In genomic region chr13:11926720-11927500, GRCm38 (mm10) we compare ENCODE assay signal across 10 mouse cellular contexts.
DNase-seq lines count a peak whose midpoint lies in the region; ATAC-seq and TF ChIP-seq lines count a peak whose summit lies in the region.
"Had no signal": no experiment of that assay in that cellular context is flagged by ENCODE, and none has a peak within 500 bp of the region (broad histone marks: within the 10 kb centered on the region; RNA-seq: fewer than 3 reads in every experiment).

No protein-coding gene starts in this region.

- H3K4me3 ChIP-seq in lung, embryonic 16.5 days (ENCODE audit: low read length), result no peak overlapping the region
- no peak overlapping the region for H3K4me3 ChIP-seq in lung, adult 2 months (replicated peaks; ENCODE audit: extremely low read depth, low read depth, low read length)
- H3K4me3 ChIP-seq in heart, embryonic 12.5 days, result no peak overlapping the region
- no peak overlapping the region for H3K4me3 ChIP-seq in forebrain, embryonic 11.5 days (ENCODE audit: low read depth, low read length)
- H3K4me3 ChIP-seq in hindbrain, embryonic 12.5 days, result no peak overlapping the region
- H3K4me3 ChIP-seq: limb, embryonic 15.5 days had no signal

- WGBS in lung, embryonic 16.5 days, result 52% methylated on average over 11 of the region's 11 CpGs
- WGBS in lung, adult 2 months, result 47% methylated on average over 11 of the region's 11 CpGs
- WGBS in heart, embryonic 12.5 days, result 47% methylated on average over 11 of the region's 11 CpGs
- WGBS in forebrain, embryonic 11.5 days, result 80% methylated on average over 11 of the region's 11 CpGs
- 79% methylated on average over 11 of the region's 11 CpGs for WGBS in hindbrain, embryonic 12.5 days

- H3K9me3 ChIP-seq in lung, embryonic 16.5 days (ENCODE audit: control insufficient read depth, low read length), result no peaks in the 10 kb centered on the region
- H3K9me3 ChIP-seq in heart, embryonic 12.5 days (replicated peaks), result no peaks in the 10 kb centered on the region
- H3K9me3 ChIP-seq in forebrain, embryonic 11.5 days (ENCODE audit: control insufficient read depth, low read length), result no peaks in the 10 kb centered on the region
- no peaks in the 10 kb centered on the region for H3K9me3 ChIP-seq in hindbrain, embryonic 12.5 days (replicated peaks)
- H3K9me3 ChIP-seq: limb, embryonic 15.5 days had no signal

- peak; percentile 34 for DNase-seq in cerebellum, adult 11 months
- no peak for DNase-seq in lung, adult 2 months
- DNase-seq in retina, postnatal 7 days (ENCODE audit: low read depth, low spot score), result peak; percentile 9
- no peak for DNase-seq in forebrain, embryonic 11.5 days (ENCODE audit: low spot score)

- ATAC-seq in cerebellum, adult (ENCODE audit: insufficient number of reproducible peaks, low FRiP score, low TSS enrichment), result no peak
- ATAC-seq in lung, embryonic 16.5 days (ENCODE audit: low read depth), result 0 out of 2 replicates have a peak, but pooled peaks have one; percentile 10
- ATAC-seq in heart, embryonic 12.5 days (ENCODE audit: insufficient number of reproducible peaks, low FRiP score), result peak; percentile 36; the same call in 1 of the 2 replicates
- no peak for ATAC-seq in forebrain, embryonic 11.5 days (replicated peaks; ENCODE audit: low FRiP score)
- ATAC-seq in hindbrain, embryonic 12.5 days (ENCODE audit: low FRiP score), result no peak
- ATAC-seq: forebrain, embryonic 14.5 days had no signal

- no peak overlapping the region for H3K4me2 ChIP-seq in lung, embryonic 16.5 days (ENCODE audit: low read depth, low read length)
- H3K4me2 ChIP-seq in heart, embryonic 12.5 days, result no peak overlapping the region
- H3K4me2 ChIP-seq in forebrain, embryonic 11.5 days (ENCODE audit: low read depth, low read length, severe bottlenecking), result no peak overlapping the region
- H3K4me2 ChIP-seq in hindbrain, embryonic 12.5 days (replicated peaks), result no peak overlapping the region
- H3K4me2 ChIP-seq: limb, embryonic 15.5 days had no signal

- no peaks in the 10 kb centered on the region for H3K27me3 ChIP-seq in lung, embryonic 16.5 days (ENCODE audit: control insufficient read depth, insufficient read depth, low read depth, low read length)
- H3K27me3 ChIP-seq in heart, embryonic 12.5 days (replicated peaks), result no peaks in the 10 kb centered on the region
- H3K27me3 ChIP-seq in forebrain, embryonic 11.5 days (ENCODE audit: control insufficient read depth, insufficient read depth, low read length), result no peaks in the 10 kb centered on the region
- no peaks in the 10 kb centered on the region for H3K27me3 ChIP-seq in hindbrain, embryonic 12.5 days
- H3K27me3 ChIP-seq: limb, embryonic 15.5 days had no signal

- no peak for TF ChIP-seq POLR2A in lung, adult 2 months (IDR thresholded peaks at IDR 0.05; ENCODE audit: borderline replicate concordance, extremely low read depth, low read depth, low read length)

- TF ChIP-seq CTCF in lung, adult 2 months (IDR thresholded peaks at IDR 0.05; ENCODE audit: insufficient read depth, low read length), result no peak

- no peaks in the 10 kb centered on the region for H3K4me1 ChIP-seq in lung, embryonic 16.5 days (replicated peaks; ENCODE audit: control insufficient read depth, insufficient read depth, low read length)
- H3K4me1 ChIP-seq in lung, adult 2 months (ENCODE audit: control insufficient read depth, insufficient read depth, low read length), result no peaks in the 10 kb centered on the region; the same call in 1 of the 2 replicates
- peaks cover 37% of the 10 kb centered on the region for H3K4me1 ChIP-seq in heart, embryonic 12.5 days (replicated peaks)
- H3K4me1 ChIP-seq in forebrain, embryonic 11.5 days (replicated peaks; ENCODE audit: control insufficient read depth, insufficient read depth, low read length), result no peaks in the 10 kb centered on the region
- H3K4me1 ChIP-seq in hindbrain, embryonic 12.5 days, result no peaks in the 10 kb centered on the region
- H3K4me1 ChIP-seq: limb, embryonic 15.5 days had no signal

- no peak overlapping the region for H3K27ac ChIP-seq in lung, embryonic 16.5 days (ENCODE audit: low read length)
- H3K27ac ChIP-seq in heart, embryonic 12.5 days (ENCODE audit: poor library complexity, severe bottlenecking), result peak overlapping the region; percentile 39; the same call in 1 of the 2 replicates
- H3K27ac ChIP-seq in forebrain, embryonic 11.5 days (ENCODE audit: low read depth, low read length), result no peak overlapping the region
- H3K27ac ChIP-seq in hindbrain, embryonic 12.5 days, result no peak overlapping the region
- H3K27ac ChIP-seq: limb, embryonic 15.5 days had no signal

- no peaks in the 10 kb centered on the region for H3K36me3 ChIP-seq in lung, embryonic 16.5 days (ENCODE audit: control insufficient read depth, insufficient read depth, low read length)
- H3K36me3 ChIP-seq in heart, embryonic 12.5 days, result no peaks in the 10 kb centered on the region; the same call in 1 of the 2 replicates
- H3K36me3 ChIP-seq in forebrain, embryonic 11.5 days (ENCODE audit: control insufficient read depth, insufficient read depth, low read length), result no peaks in the 10 kb centered on the region
- H3K36me3 ChIP-seq in hindbrain, embryonic 12.5 days, result no peaks in the 10 kb centered on the region
- H3K36me3 ChIP-seq: limb, embryonic 15.5 days had no signal

- no peak overlapping the region for H3K9ac ChIP-seq in lung, embryonic 16.5 days (ENCODE audit: low read length)
- no peak overlapping the region for H3K9ac ChIP-seq in heart, embryonic 12.5 days
- no peak overlapping the region for H3K9ac ChIP-seq in forebrain, embryonic 11.5 days (ENCODE audit: low read length)
- H3K9ac ChIP-seq in hindbrain, embryonic 12.5 days, result no peak overlapping the region
- H3K9ac ChIP-seq: limb, embryonic 15.5 days had no signal

Comparison
In these comparisons a context has a peak if more than half of its experiments do, and no peak if none do; other contexts are left out.
1. DNase-seq: peak in cerebellum, adult 11 months (single experiment) and retina, postnatal 7 days (single experiment); none in lung, adult 2 months (single experiment) and forebrain, embryonic 11.5 days (single experiment).
2. ATAC-seq: peak in lung, embryonic 16.5 days (single experiment) and heart, embryonic 12.5 days (single experiment); none in cerebellum, adult (single experiment), forebrain, embryonic 11.5 days (single experiment) and hindbrain, embryonic 12.5 days (single experiment).